Mouse (Mus musculus) ovary, adult 18-20 months (tissue): ENCODE measurements around the gene Ralgps1.
"Not testable (repeated sequence)": the region's sequence is repeated elsewhere in the genome, so short reads cannot be mapped to it uniquely, and the experiment has no call there.

Experiments
- DNase-seq: peaks from one replicate; pipeline ENCODE4 v3.0.0; 2022; ENCODE audit warnings: low spot score, mixed read lengths

Gene Ralgps1

GRCm38 (mm10) chr2:33215177-33215699 lies 156.0 kb downstream of the Ralgps1 start:
- DNase-seq, result no peak

- DNase-seq, result not testable (repeated sequence)
Measured at GRCm38 (mm10) chr2:33211263-33211662, 160.0 kb downstream of the Ralgps1 start.

- DNase-seq, result no peak
Measured at GRCm38 (mm10) chr2:33210841-33211240, 160.4 kb downstream of the Ralgps1 start.

- DNase-seq, result no peak
Measured at GRCm38 (mm10) chr2:33208134-33208533, 163.2 kb downstream of the Ralgps1 start.

GRCm38 (mm10) chr2:33207069-33207468 lies 164.2 kb downstream of the Ralgps1 start:
- no peak for DNase-seq

- no peak for DNase-seq
Measured at GRCm38 (mm10) chr2:33205939-33206525, 165.3 kb downstream of the Ralgps1 start.

- no peak for DNase-seq
Measured at GRCm38 (mm10) chr2:33204980-33205379, 166.3 kb downstream of the Ralgps1 start.

- no peak for DNase-seq
Measured at GRCm38 (mm10) chr2:33203284-33203683, 168.0 kb downstream of the Ralgps1 start.

- DNase-seq, result no peak
Measured at GRCm38 (mm10) chr2:33200368-33201068, 170.8 kb downstream of the Ralgps1 start.

- no peak for DNase-seq
Measured at GRCm38 (mm10) chr2:33189976-33190375, 181.3 kb downstream of the Ralgps1 start.

GRCm38 (mm10) chr2:33188925-33189670 lies 182.2 kb downstream of the Ralgps1 start:
- no peak for DNase-seq

GRCm38 (mm10) chr2:33187874-33188273 lies 183.4 kb downstream of the Ralgps1 start:
- no peak for DNase-seq

- no peak for DNase-seq
Measured at GRCm38 (mm10) chr2:33186505-33186904, 184.8 kb downstream of the Ralgps1 start.

- DNase-seq, result no peak
Measured at GRCm38 (mm10) chr2:33185258-33185657, 186.0 kb downstream of the Ralgps1 start.

- no peak for DNase-seq
Measured at GRCm38 (mm10) chr2:33184641-33185040, 186.6 kb downstream of the Ralgps1 start.

- DNase-seq, result no peak
Measured at GRCm38 (mm10) chr2:33183321-33183720, 188.0 kb downstream of the Ralgps1 start.

GRCm38 (mm10) chr2:33179930-33180630 lies 191.2 kb downstream of the Ralgps1 start:
- peak; percentile 38 for DNase-seq

GRCm38 (mm10) chr2:33179171-33179929 lies 191.9 kb downstream of the Ralgps1 start:
- no peak for DNase-seq

GRCm38 (mm10) chr2:33178243-33178932 lies 192.9 kb downstream of the Ralgps1 start:
- DNase-seq, result no peak

GRCm38 (mm10) chr2:33177443-33178242 lies 193.6 kb downstream of the Ralgps1 start:
- no peak for DNase-seq
